Mouse (Mus musculus) heart, embryonic 13.5 days (tissue): ENCODE results near the gene Cldn14. TPM values are rescaled to one million over a fixed set of nuclear protein-coding genes. Genes with fewer than 3 reads are reported as not detected.
A peak's percentile ranks its signal among the peaks of the same experiment; 100 is the strongest.

ENCODE experiments used
- ATAC-seq: fragments of 200-750 bp; cut with Nextera tagmentation; 2 replicates; pipeline ENCODE4 v1.8.0; 2017; ENCODE audit warnings: moderate TSS enrichment; ENCODE audit not compliant: insufficient number of reproducible peaks, low FRiP score, low TSS enrichment; ENCODE audit errors: extremely low read depth
- H3K27ac ChIP-seq: fragments of 300-500 bp; sonication (generic); replicated peaks from 2 replicates; pipeline ENCODE4 v1.5.1; 2015; ENCODE audit warnings: moderate library complexity, mild to moderate bottlenecking, inconsistent platforms
- H3K27me3 ChIP-seq: fragments of 300-500 bp; sonication (generic); replicated peaks from 2 replicates; pipeline ENCODE4 v1.6.1; 2015; ENCODE audit warnings: mild to moderate bottlenecking, inconsistent platforms
- H3K36me3 ChIP-seq: fragments of 300-500 bp; sonication (generic); 2 replicates; pipeline ENCODE4 v1.6.1; 2015; ENCODE audit warnings: mild to moderate bottlenecking, inconsistent platforms
- H3K4me1 ChIP-seq: fragments of 300-500 bp; sonication (generic); 2 replicates; pipeline ENCODE4 v1.6.1; 2015; ENCODE audit warnings: inconsistent platforms
- H3K4me2 ChIP-seq: fragments of 300-500 bp; sonication (generic); 2 replicates; pipeline ENCODE4 v1.6.1; 2015; ENCODE audit warnings: inconsistent platforms, mild to moderate bottlenecking, moderate library complexity
- H3K4me3 ChIP-seq: fragments of 300-500 bp; sonication (generic); 2 replicates; pipeline ENCODE4 v1.5.1; 2015; ENCODE audit warnings: moderate library complexity, mild to moderate bottlenecking, inconsistent platforms
- H3K9ac ChIP-seq: fragments of 300-500 bp; sonication (generic); 2 replicates; pipeline ENCODE4 v1.6.1; 2015; ENCODE audit warnings: inconsistent platforms, mild to moderate bottlenecking, moderate library complexity
- H3K9me3 ChIP-seq: fragments of 300-500 bp; sonication (generic); 2 replicates; pipeline ENCODE4 v1.6.1; 2016; ENCODE audit warnings: inconsistent platforms
- WGBS: fragments of 180-500 bp; shearing (Covaris S2); methylation state at CpG from one replicate; pipeline ENCODE4 v1.1.7; 2015; ENCODE audit warnings: mixed read lengths; 5-methylcytosine and 5-hydroxymethylcytosine counted together
- polyA plus RNA-seq: library from polyadenylated mRNA; unstranded; fragments of >200 nt; fragmentation: Nextera tagmentation; extraction: Ambion mirVana; gene quantifications from 2 replicates; pipeline ENCODE4 v1.2.1, GENCODE M21; 2015

Gene Cldn14
- polyA plus RNA-seq, 1 experiment from 2014 or later, result not detected

GRCm38 (mm10) chr16:93884086-93884721 is 124.4 kb downstream of the Cldn14 start:
- Histone ChIP-seq H3K9ac (peak overlapping the region; percentile 90), H3K36me3 (peaks cover 27% of the 10 kb centered on the region), H3K4me3 (peak overlapping the region; percentile 91), H3K27me3 (no peaks in the 10 kb centered on the region), H3K4me1 (peaks cover 12% of the 10 kb centered on the region), H3K9me3 (no peaks in the 10 kb centered on the region), H3K4me2 (peak overlapping the region; percentile 94), H3K27ac (0 out of 2 replicates have a peak overlapping the region, but pooled peaks have one; percentile 47)
- peak; percentile 29; the same call in 1 of the 2 replicates for ATAC-seq
- under 1% methylated on average over 43 of the region's 43 CpGs for WGBS

GRCm38 (mm10) chr16:93883423-93884085 is 125.1 kb downstream of the Cldn14 start, which contains the start of gene Chaf1b:
Gene Chaf1b (plus strand): TSS chr16:93883901.
- WGBS, result under 1% methylated on average over 54 of the region's 54 CpGs
- Histone ChIP-seq H3K4me1 (peaks cover 12% of the 10 kb centered on the region), H3K4me2 (peak within 1 kb of the TSS; percentile 94), H3K27me3 (no peaks in the 10 kb centered on the region), H3K9me3 (no peaks in the 10 kb centered on the region), H3K27ac (0 out of 2 replicates have a peak within 1 kb of the TSS, but pooled peaks have one; percentile 47), H3K36me3 (peaks cover 21% of the 10 kb centered on the region), H3K9ac (peak within 1 kb of the TSS; percentile 90), H3K4me3 (peak within 1 kb of the TSS; percentile 91)
- peak; percentile 96 for ATAC-seq

- Histone ChIP-seq H3K4me2 (no peak overlapping the region), H3K27ac (no peak overlapping the region), H3K4me1 (0 out of 2 replicates have a peak, but pooled peaks cover 4% of the 10 kb centered on the region), H3K4me3 (no peak overlapping the region), H3K9me3 (no peaks in the 10 kb centered on the region), H3K36me3 (peaks cover 47% of the 10 kb centered on the region), H3K9ac (no peak overlapping the region), H3K27me3 (no peaks in the 10 kb centered on the region)
- ATAC-seq, result no peak
- 73% methylated on average over 6 of the region's 6 CpGs for WGBS
Measured at GRCm38 (mm10) chr16:93877612-93878380, 130.8 kb downstream of the Cldn14 start.

- WGBS, result 87% methylated on average over 13 of the region's 13 CpGs
- H3K4me3 ChIP-seq, result no peak overlapping the region
- no peak overlapping the region for H3K9ac ChIP-seq
- H3K9me3 ChIP-seq, result no peaks in the 10 kb centered on the region
- H3K4me1 ChIP-seq, result 0 out of 2 replicates have a peak, but pooled peaks cover 4% of the 10 kb centered on the region
- no peak for ATAC-seq
- H3K36me3 ChIP-seq, result peaks cover 76% of the 10 kb centered on the region
- H3K4me2 ChIP-seq, result no peak overlapping the region
- H3K27ac ChIP-seq, result no peak overlapping the region
- H3K27me3 ChIP-seq, result no peaks in the 10 kb centered on the region
Measured at GRCm38 (mm10) chr16:93874841-93875240, 133.8 kb downstream of the Cldn14 start.

Other genes with a start within 250 kb of the Cldn14 start
- 19.1 and 22.3 TPM in 2 replicates for gene Morc3, start 176.7 kb downstream of the Cldn14 start, polyA plus RNA-seq
- gene Chaf1b, start 124.9 kb downstream of the Cldn14 start, polyA plus RNA-seq, result 44.6 and 45.6 TPM in 2 replicates
- 0.07 and 0.08 TPM in 2 replicates for gene Sim2, start 76.1 kb upstream of the Cldn14 start, polyA plus RNA-seq